Mouse (Mus musculus): Measurements from ENCODE around the gene Epb41l4b.

- TF ChIP-seq CTCF (IDR thresholded peaks at IDR 0.05; ENCODE audit: insufficient read depth, low read depth, low read length): no peak
- TF ChIP-seq POLR2A (IDR thresholded peaks at IDR 0.05; ENCODE audit: insufficient read depth, low read depth, low read length): no peak
Observed at GRCm38 (mm10) chr4:57140992-57141717, 2.1 kb downstream of the Epb41l4b start.

All from olfactory bulb, adult 2 months (tissue).